Mouse (Mus musculus) G1E (cell line): ENCODE data around the gene Vasn.

ENCODE experiments used
- CTCF ChIP-seq: IDR thresholded peaks from 2 replicates; pipeline ENCODE4 v1.5.1; 2012; ENCODE audit warnings: low read depth, low read length, inconsistent platforms, mixed read lengths
- GATA1 ChIP-seq: IDR thresholded peaks from 2 replicates; pipeline ENCODE4 v1.6.1; 2012; ENCODE audit warnings: borderline replicate concordance, low read length, inconsistent platforms, mixed read lengths
- TAL1 ChIP-seq: conservative IDR thresholded peaks from 2 replicates; pipeline ENCODE4 v1.6.1; 2012; ENCODE audit warnings: low read depth, low read length, inconsistent platforms, mixed read lengths

GRCm38 (mm10) chr16:4629950-4630349, 9.8 kb upstream of the Vasn start:
- TF ChIP-seq CTCF: peak; percentile 96
- TF ChIP-seq GATA1: no peak
- TF ChIP-seq TAL1: no peak
